Mouse (Mus musculus): ENCODE results near the gene H2-Eb1. TPM values are rescaled to one million over a fixed set of nuclear protein-coding genes. Genes with fewer than 3 reads are reported as not detected.

Gene H2-Eb1
- polyA plus RNA-seq, 1 experiment from 2014 or later = 5.9 TPM

- H3K27ac ChIP-seq (ENCODE audit: low read length) = no peak overlapping the region
- no peak for ATAC-seq (ENCODE audit: insufficient read depth, low FRiP score)
- 62% methylated on average over 6 of the region's 6 CpGs for WGBS
Observed at GRCm38 (mm10) chr17:34347606-34348308, 42.1 kb downstream of the H2-Eb1 start.

GRCm38 (mm10) chr17:34349429-34349828 lies 43.8 kb downstream of the H2-Eb1 start:
- Histone ChIP-seq H3K9me3 (replicated peaks; ENCODE audit: control insufficient read depth, low read length) (no peaks in the 10 kb centered on the region), H3K27ac (ENCODE audit: low read length) (no peak overlapping the region), H3K36me3 (ENCODE audit: control insufficient read depth, insufficient read depth, low read length) (no peaks in the 10 kb centered on the region), H3K4me1 (ENCODE audit: control insufficient read depth, insufficient read depth, low read length) (no peaks in the 10 kb centered on the region), H3K4me3 (replicated peaks; ENCODE audit: low read length) (no peak overlapping the region), H3K9ac (ENCODE audit: low read length) (no peak overlapping the region), H3K4me2 (ENCODE audit: low read depth, low read length) (no peak overlapping the region), H3K27me3 (ENCODE audit: control insufficient read depth, insufficient read depth, low read length) (no peaks in the 10 kb centered on the region)
- 3% methylated on average over 4 of the region's 4 CpGs for WGBS
- ATAC-seq (ENCODE audit: insufficient read depth, low FRiP score) = no peak

More at GRCm38 (mm10) chr17:34347606-34348308, 42.1 kb downstream of the H2-Eb1 start:
- Histone ChIP-seq H3K36me3 (ENCODE audit: control insufficient read depth, insufficient read depth, low read length) (no peaks in the 10 kb centered on the region), H3K4me1 (ENCODE audit: control insufficient read depth, insufficient read depth, low read length) (no peaks in the 10 kb centered on the region), H3K4me3 (replicated peaks; ENCODE audit: low read length) (no peak overlapping the region), H3K27me3 (ENCODE audit: control insufficient read depth, insufficient read depth, low read length) (no peaks in the 10 kb centered on the region), H3K4me2 (ENCODE audit: low read depth, low read length) (no peak overlapping the region), H3K9me3 (replicated peaks; ENCODE audit: control insufficient read depth, low read length) (no peaks in the 10 kb centered on the region), H3K9ac (ENCODE audit: low read length) (no peak overlapping the region)

GRCm38 (mm10) chr17:34354539-34354938 lies 48.9 kb downstream of the H2-Eb1 start, which contains the start of gene Btnl2:
Gene Btnl2 (plus strand): TSS chr17:34354822.
- no peaks in the 10 kb centered on the region for H3K36me3 ChIP-seq (ENCODE audit: control insufficient read depth, insufficient read depth, low read length)
- no peak within 1 kb of the TSS for H3K9ac ChIP-seq (ENCODE audit: low read length)
- no peaks in the 10 kb centered on the region for H3K9me3 ChIP-seq (replicated peaks; ENCODE audit: control insufficient read depth, low read length)
- no peak within 1 kb of the TSS for H3K4me3 ChIP-seq (replicated peaks; ENCODE audit: low read length)
- peak; percentile 50; the same call in 1 of the 2 replicates for ATAC-seq (ENCODE audit: insufficient read depth, low FRiP score)
- no peak within 1 kb of the TSS for H3K4me2 ChIP-seq (ENCODE audit: low read depth, low read length)
- H3K27ac ChIP-seq (ENCODE audit: low read length) = no peak within 1 kb of the TSS
- H3K27me3 ChIP-seq (ENCODE audit: control insufficient read depth, insufficient read depth, low read length) = no peaks in the 10 kb centered on the region
- no peaks in the 10 kb centered on the region for H3K4me1 ChIP-seq (ENCODE audit: control insufficient read depth, insufficient read depth, low read length)
- WGBS = 78% methylated on average over 5 of the region's 5 CpGs

- H3K36me3 ChIP-seq (ENCODE audit: control insufficient read depth, insufficient read depth, low read length) = no peaks in the 10 kb centered on the region
- H3K27ac ChIP-seq (ENCODE audit: low read length) = no peak overlapping the region
- no peak overlapping the region for H3K4me3 ChIP-seq (replicated peaks; ENCODE audit: low read length)
- no peak overlapping the region for H3K4me2 ChIP-seq (ENCODE audit: low read depth, low read length)
- no peaks in the 10 kb centered on the region for H3K9me3 ChIP-seq (replicated peaks; ENCODE audit: control insufficient read depth, low read length)
- H3K4me1 ChIP-seq (ENCODE audit: control insufficient read depth, insufficient read depth, low read length) = no peaks in the 10 kb centered on the region
- no peaks in the 10 kb centered on the region for H3K27me3 ChIP-seq (ENCODE audit: control insufficient read depth, insufficient read depth, low read length)
- ATAC-seq (ENCODE audit: insufficient read depth, low FRiP score) = no peak
- 82% methylated on average over 1 of the region's 1 CpGs for WGBS
- no peak overlapping the region for H3K9ac ChIP-seq (ENCODE audit: low read length)
Observed at GRCm38 (mm10) chr17:34354940-34355339, 49.3 kb downstream of the H2-Eb1 start.

GRCm38 (mm10) chr17:34362954-34363546 lies 57.4 kb downstream of the H2-Eb1 start:
- no peak for ATAC-seq (ENCODE audit: insufficient read depth, low FRiP score)
- Histone ChIP-seq H3K4me1 (ENCODE audit: control insufficient read depth, insufficient read depth, low read length) (no peaks in the 10 kb centered on the region), H3K36me3 (ENCODE audit: control insufficient read depth, insufficient read depth, low read length) (no peaks in the 10 kb centered on the region), H3K27me3 (ENCODE audit: control insufficient read depth, insufficient read depth, low read length) (no peaks in the 10 kb centered on the region), H3K9me3 (replicated peaks; ENCODE audit: control insufficient read depth, low read length) (no peaks in the 10 kb centered on the region), H3K27ac (ENCODE audit: low read length) (no peak overlapping the region), H3K4me2 (ENCODE audit: low read depth, low read length) (no peak overlapping the region), H3K4me3 (replicated peaks; ENCODE audit: low read length) (no peak overlapping the region), H3K9ac (ENCODE audit: low read length) (no peak overlapping the region)
- WGBS = 81% methylated on average over 15 of the region's 15 CpGs

- no peak for ATAC-seq (ENCODE audit: insufficient read depth, low FRiP score)
- WGBS = 79% methylated on average over 3 of the region's 3 CpGs
Observed at GRCm38 (mm10) chr17:34363676-34364310, 58.1 kb downstream of the H2-Eb1 start.

GRCm38 (mm10) chr17:34365031-34365430 lies 59.4 kb downstream of the H2-Eb1 start:
- Histone ChIP-seq H3K4me1 (ENCODE audit: control insufficient read depth, insufficient read depth, low read length) (no peaks in the 10 kb centered on the region), H3K4me3 (replicated peaks; ENCODE audit: low read length) (no peak overlapping the region), H3K36me3 (ENCODE audit: control insufficient read depth, insufficient read depth, low read length) (no peaks in the 10 kb centered on the region), H3K27ac (ENCODE audit: low read length) (no peak overlapping the region), H3K27me3 (ENCODE audit: control insufficient read depth, insufficient read depth, low read length) (no peaks in the 10 kb centered on the region), H3K4me2 (ENCODE audit: low read depth, low read length) (no peak overlapping the region), H3K9me3 (replicated peaks; ENCODE audit: control insufficient read depth, low read length) (no peaks in the 10 kb centered on the region), H3K9ac (ENCODE audit: low read length) (no peak overlapping the region)
- no peak for ATAC-seq (ENCODE audit: insufficient read depth, low FRiP score)
- WGBS = 70% methylated on average over 10 of the region's 10 CpGs

More at GRCm38 (mm10) chr17:34363676-34364310, 58.1 kb downstream of the H2-Eb1 start:
- Histone ChIP-seq H3K9me3 (replicated peaks; ENCODE audit: control insufficient read depth, low read length) (no peaks in the 10 kb centered on the region), H3K4me2 (ENCODE audit: low read depth, low read length) (no peak overlapping the region), H3K36me3 (ENCODE audit: control insufficient read depth, insufficient read depth, low read length) (no peaks in the 10 kb centered on the region), H3K27me3 (ENCODE audit: control insufficient read depth, insufficient read depth, low read length) (no peaks in the 10 kb centered on the region), H3K4me1 (ENCODE audit: control insufficient read depth, insufficient read depth, low read length) (no peaks in the 10 kb centered on the region), H3K4me3 (replicated peaks; ENCODE audit: low read length) (no peak overlapping the region), H3K9ac (ENCODE audit: low read length) (no peak overlapping the region), H3K27ac (ENCODE audit: low read length) (no peak overlapping the region)

Measured in stomach, embryonic 16.5 days (tissue).